Mouse (Mus musculus) limb, embryonic 15.5 days (tissue): ENCODE results near the gene Gm11541. TPM values are rescaled to one million over a fixed set of nuclear protein-coding genes. Genes with fewer than 3 reads are reported as not detected.
"Not testable (repeated sequence)": the region's sequence is repeated elsewhere in the genome, so short reads cannot be mapped to it uniquely, and the experiment has no call there.

ENCODE experiments used
- ATAC-seq: fragments of 200-750 bp; cut with Nextera tagmentation; 2 replicates; pipeline ENCODE4 v1.8.0; 2017; ENCODE audit warnings: low read depth, moderate TSS enrichment; ENCODE audit not compliant: insufficient number of reproducible peaks, low FRiP score, low TSS enrichment
- H3K27ac ChIP-seq: fragments of 300-500 bp; sonication (generic); 2 replicates; pipeline ENCODE4 v1.5.1; 2015; ENCODE audit warnings: moderate library complexity, mild to moderate bottlenecking, inconsistent platforms
- H3K27me3 ChIP-seq: fragments of 300-500 bp; sonication (generic); 2 replicates; pipeline ENCODE4 v1.6.1; 2015; ENCODE audit warnings: inconsistent platforms
- H3K36me3 ChIP-seq: fragments of 300-500 bp; sonication (generic); 2 replicates; pipeline ENCODE4 v1.6.1; 2015; ENCODE audit warnings: inconsistent platforms
- H3K4me1 ChIP-seq: fragments of 300-500 bp; sonication (generic); 2 replicates; pipeline ENCODE4 v1.6.1; 2015; ENCODE audit warnings: inconsistent platforms
- H3K4me2 ChIP-seq: fragments of 300-500 bp; sonication (generic); 2 replicates; pipeline ENCODE4 v1.6.1; 2015; ENCODE audit warnings: mild to moderate bottlenecking, inconsistent platforms
- H3K4me3 ChIP-seq: fragments of 300-500 bp; sonication (generic); 2 replicates; pipeline ENCODE4 v1.5.1; 2015; ENCODE audit warnings: mild to moderate bottlenecking, inconsistent platforms
- H3K9ac ChIP-seq: fragments of 300-500 bp; sonication (generic); 2 replicates; pipeline ENCODE4 v1.6.1; 2015; ENCODE audit warnings: inconsistent platforms
- H3K9me3 ChIP-seq: fragments of 300-500 bp; sonication (generic); 2 replicates; pipeline ENCODE4 v1.6.1; 2016; ENCODE audit warnings: inconsistent platforms
- WGBS: fragments of 180-500 bp; shearing (Covaris S2); methylation state at CpG from one replicate; pipeline ENCODE4 v1.1.7; 2015; 5-methylcytosine and 5-hydroxymethylcytosine counted together
- polyA plus RNA-seq: library from polyadenylated mRNA; unstranded; fragments of >200 nt; fragmentation: Nextera tagmentation; extraction: Ambion mirVana; gene quantifications from 2 replicates; pipeline ENCODE4 v1.2.1, GENCODE M21; 2015

The Gm11541 gene
- polyA plus RNA-seq, 1 experiment from 2014 or later = 0.19 TPM

DNA sequence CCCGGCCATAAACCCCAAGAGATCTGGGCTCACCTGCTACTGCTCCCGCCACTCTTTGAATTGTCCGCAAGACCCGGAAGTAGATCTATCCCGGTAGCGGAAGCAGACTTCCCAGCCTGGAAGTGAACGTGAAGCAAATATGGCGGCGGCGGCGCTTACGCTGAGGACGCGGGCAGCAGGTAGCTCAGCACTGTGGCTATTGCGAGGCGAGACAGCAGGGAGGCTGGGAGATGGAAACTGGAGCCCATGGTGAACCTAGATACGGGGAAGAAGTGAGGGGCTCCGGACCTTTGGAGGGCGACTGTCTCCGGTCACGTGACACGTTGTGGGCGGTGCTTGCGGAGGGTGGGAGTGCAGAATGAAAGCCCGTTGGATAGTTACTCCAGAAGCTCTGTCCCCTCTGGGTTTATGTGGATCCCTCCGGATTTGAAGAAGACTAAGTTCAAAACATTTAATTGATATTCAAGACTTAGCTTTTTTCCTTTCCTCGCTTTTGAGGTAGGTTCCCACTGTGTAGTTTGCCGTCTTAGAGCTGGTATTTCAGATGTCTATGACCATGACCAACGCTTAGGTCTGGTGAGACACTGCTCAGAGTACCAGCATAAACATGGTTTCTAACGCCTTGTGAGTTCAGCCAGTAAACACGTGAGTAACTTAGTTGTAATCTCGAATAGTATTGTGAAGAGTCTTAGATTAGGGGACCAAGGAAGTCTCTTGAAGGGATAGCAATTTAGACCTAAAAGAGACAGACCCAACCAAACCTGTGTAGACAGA lies 50.4 kb downstream of the Gm11541 start, which contains the start of the genes Mrpl27 and Eme1:
Mrpl27 (plus strand) TSS at position 105 of the 774 bp plus-strand sequence.
Eme1 (minus strand) TSS at position 302 of the 774 bp plus-strand sequence.
- Histone ChIP-seq H3K27me3 (no peaks in the 10 kb centered on the region), H3K9me3 (no peaks in the 10 kb centered on the region), H3K4me3 (peak within 1 kb of the TSS; percentile 72), H3K4me2 (peak within 1 kb of the TSS; percentile 74), H3K27ac (peak within 1 kb of the TSS; percentile 98), H3K9ac (peak within 1 kb of the TSS; percentile 44; the same call in 1 of the 2 replicates), H3K4me1 (peaks cover 19% of the 10 kb centered on the region), H3K36me3 (peaks cover 34% of the 10 kb centered on the region)
- peak; percentile 82 for ATAC-seq
- 1% methylated on average over 32 of the region's 32 CpGs for WGBS

DNA sequence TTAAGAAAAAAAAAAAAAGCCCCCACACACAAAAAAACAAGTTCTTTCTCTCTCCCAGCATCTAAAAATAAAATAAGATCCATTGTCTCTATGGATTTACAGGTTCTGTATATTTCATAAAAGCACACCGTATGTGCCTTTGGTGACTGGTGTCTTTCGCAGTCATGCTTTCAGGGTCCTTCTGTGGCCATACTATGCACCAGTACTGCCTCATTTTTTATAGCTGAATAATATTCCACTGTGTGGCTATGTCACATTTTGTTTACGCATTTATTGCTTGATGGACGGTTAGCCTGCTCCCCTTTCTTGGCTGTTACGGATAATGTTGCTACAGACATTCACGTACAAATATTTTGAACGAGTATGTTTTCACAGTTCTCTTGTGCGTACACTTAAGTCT lies 51.3 kb downstream of the Gm11541 start:
- Histone ChIP-seq H3K9me3 (no peaks in the 10 kb centered on the region), H3K27ac (no peak overlapping the region), H3K4me3 (peak overlapping the region; percentile 72), H3K4me1 (peaks cover 19% of the 10 kb centered on the region), H3K27me3 (no peaks in the 10 kb centered on the region), H3K4me2 (peak overlapping the region; percentile 74), H3K9ac (no peak overlapping the region), H3K36me3 (peaks cover 29% of the 10 kb centered on the region)
- ATAC-seq = no peak
- WGBS = 46% methylated on average over 8 of the region's 8 CpGs

DNA sequence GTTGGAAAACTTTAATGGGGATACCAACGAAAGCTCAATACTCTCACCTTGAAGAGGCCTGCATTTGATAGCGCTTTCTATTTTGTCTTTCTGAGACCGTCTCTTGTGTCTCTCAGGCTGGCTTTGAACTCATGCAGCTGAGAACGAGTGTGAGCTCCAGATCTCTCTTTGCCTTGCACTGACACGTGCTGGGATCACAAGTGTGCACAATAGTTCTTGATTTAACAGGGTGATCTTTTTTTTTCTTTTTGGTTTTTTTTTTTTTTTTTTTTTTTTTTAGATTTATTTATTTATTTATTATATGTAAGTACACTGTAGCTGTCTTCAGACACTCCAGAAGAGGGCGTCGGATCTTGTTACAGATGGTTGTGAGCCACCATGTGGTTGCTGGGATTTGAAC lies 53.1 kb downstream of the Gm11541 start:
- peaks cover 31% of the 10 kb centered on the region for H3K36me3 ChIP-seq
- not testable (repeated sequence) for H3K4me2 ChIP-seq
- 94% methylated on average over 5 of the region's 7 CpGs for WGBS

DNA sequence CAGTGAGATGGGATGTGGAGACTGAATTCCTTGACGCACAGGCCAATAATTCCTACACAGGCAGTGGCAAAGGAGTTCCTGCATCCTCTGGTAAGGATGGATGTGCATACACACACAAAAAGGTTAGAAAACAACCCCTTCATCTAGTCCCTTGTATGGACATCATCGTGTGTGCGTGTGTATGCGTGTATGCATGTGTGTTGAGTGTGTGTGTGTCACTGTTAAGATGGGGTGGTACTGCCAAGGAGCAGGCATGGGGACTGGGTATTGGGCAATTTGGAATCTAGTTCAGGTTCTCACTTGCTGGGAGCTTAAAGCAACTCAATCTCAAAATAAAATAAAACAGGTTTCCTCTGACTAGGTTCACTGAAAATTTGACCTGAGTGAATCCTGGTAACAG lies 57.8 kb downstream of the Gm11541 start:
- H3K4me2 ChIP-seq = no peak overlapping the region
- H3K27me3 ChIP-seq = no peaks in the 10 kb centered on the region
- H3K4me1 ChIP-seq = no peaks in the 10 kb centered on the region
- no peak overlapping the region for H3K9ac ChIP-seq
- H3K9me3 ChIP-seq = no peaks in the 10 kb centered on the region
- H3K27ac ChIP-seq = no peak overlapping the region
- H3K4me3 ChIP-seq = no peak overlapping the region
- peaks cover 79% of the 10 kb centered on the region for H3K36me3 ChIP-seq
- ATAC-seq = no peak
- 91% methylated on average over 4 of the region's 4 CpGs for WGBS

More for the DNA sequence above, 53.1 kb downstream of the Gm11541 start:
- H3K9ac ChIP-seq, H3K27ac ChIP-seq, ATAC-seq, H3K4me3 ChIP-seq, H3K9me3 ChIP-seq, H3K27me3 ChIP-seq: not testable (repeated sequence)
- H3K4me1 ChIP-seq = peaks cover 19% of the 10 kb centered on the region

Other genes starting within 250 kb of the Gm11541 start
- gene Cacna1g, start 230.3 kb downstream of the Gm11541 start, polyA plus RNA-seq = 27.7 and 30.8 TPM in 2 replicates
- gene Spata20, start 218.3 kb downstream of the Gm11541 start, polyA plus RNA-seq = 0.27 TPM in 2 replicates
- 10.3 and 11.1 TPM in 2 replicates for gene Epn3, start 204.5 kb downstream of the Gm11541 start, polyA plus RNA-seq
- 1.5 and 1.6 TPM in 2 replicates for gene Mycbpap, start 182.8 kb downstream of the Gm11541 start, polyA plus RNA-seq
- gene Rsad1, start 155.2 kb downstream of the Gm11541 start, polyA plus RNA-seq = 3.6 and 3.7 TPM in 2 replicates
- 22.7 and 31.1 TPM in 2 replicates for gene Chad, start 139.5 kb downstream of the Gm11541 start, polyA plus RNA-seq
- gene Acsf2, start 102.6 kb downstream of the Gm11541 start, polyA plus RNA-seq = 6.2 and 6.3 TPM in 2 replicates
- 231 and 234 TPM in 2 replicates for gene Lrrc59, start 74.7 kb downstream of the Gm11541 start, polyA plus RNA-seq
- 126 and 128 TPM in 2 replicates for gene Mrpl27, start 50.7 kb downstream of the Gm11541 start, polyA plus RNA-seq
- 13.6 and 14.0 TPM in 2 replicates for gene Eme1, start 50.5 kb downstream of the Gm11541 start, polyA plus RNA-seq
- 19.9 and 22.5 TPM in 2 replicates for gene Xylt2, start 27.0 kb downstream of the Gm11541 start, polyA plus RNA-seq
- not detected in 2 replicates for gene Cdc34b, start 37.3 kb upstream of the Gm11541 start, polyA plus RNA-seq
- not detected in 2 replicates for gene Tmem92, start 78.2 kb upstream of the Gm11541 start, polyA plus RNA-seq
- 4,882 and 5,832 TPM in 2 replicates for gene Col1a1, start 231.7 kb upstream of the Gm11541 start, polyA plus RNA-seq